Mouse (Mus musculus): ENCODE results near the gene Pnliprp1.

- TF ChIP-seq CTCF (conservative IDR thresholded peaks at IDR 0.05; ENCODE audit: low read length) = no peak
- TF ChIP-seq NANOG (IDR thresholded peaks at IDR 0.05; ENCODE audit: borderline replicate concordance, low read length) = no peak
- no peak for TF ChIP-seq POU5F1 (IDR thresholded peaks at IDR 0.05; ENCODE audit: borderline replicate concordance, low read length)
Observed at GRCm38 (mm10) chr19:58759423-58759822, 30.7 kb downstream of the Pnliprp1 start, which contains the start of gene Pnliprp2.

Measured in E14TG2a.4 (cell line).